Mouse (Mus musculus) mature B cell (primary cell): ENCODE measurements at regions not wholly inside any gene's neighbourhood (a gene's known extent, or its start where the extent isn't known, plus 50 kb on each side); places are given as distances from the start of the nearest gene placed in this dataset.

Experiments used
- in situ Hi-C: fragments of 300-500 bp; cut with MboI; formaldehyde crosslinking; loops from 2 replicates; pipeline ENCODE4 v1.14.3; 2019

DNA sequence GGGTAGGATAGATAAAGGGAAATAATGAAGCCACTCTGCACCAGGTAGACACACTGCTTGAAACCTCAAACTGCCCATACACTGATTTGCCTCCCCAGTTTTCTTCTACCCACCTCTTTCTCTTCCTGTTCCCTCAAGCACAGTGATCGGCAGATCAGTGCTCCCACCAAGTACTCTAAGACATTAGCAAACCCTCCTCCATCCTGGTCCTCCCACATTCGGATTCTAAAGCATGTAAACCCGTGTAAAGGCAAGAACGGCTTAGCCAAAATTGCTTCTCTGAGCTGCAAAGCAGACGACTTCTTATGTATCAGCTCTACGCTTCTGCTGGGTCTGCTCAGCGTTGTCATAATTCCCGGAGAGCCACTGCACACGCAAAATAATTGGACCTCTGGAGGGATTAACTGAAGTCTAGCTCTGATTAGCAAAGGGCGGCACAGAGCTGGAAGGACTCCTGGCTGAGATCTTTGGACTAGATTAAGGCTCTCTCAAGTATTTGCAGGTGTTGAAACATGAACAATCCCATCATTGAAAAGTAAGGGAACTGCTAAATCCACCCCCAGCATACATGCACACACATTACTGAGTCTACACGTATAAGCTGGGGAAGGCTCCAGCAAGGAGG lies 67.2 kb downstream of the Mtx3 start:
- in situ Hi-C loops: no loop called here

- in situ Hi-C loops: no loop called here
Measured at GRCm38 (mm10) chr13:92912661-92913060, 68.1 kb downstream of the Mtx3 start.

GRCm38 (mm10) chr13:92914631-92915030 lies 70.1 kb downstream of the Mtx3 start:
- in situ Hi-C loops: no loop called here

DNA sequence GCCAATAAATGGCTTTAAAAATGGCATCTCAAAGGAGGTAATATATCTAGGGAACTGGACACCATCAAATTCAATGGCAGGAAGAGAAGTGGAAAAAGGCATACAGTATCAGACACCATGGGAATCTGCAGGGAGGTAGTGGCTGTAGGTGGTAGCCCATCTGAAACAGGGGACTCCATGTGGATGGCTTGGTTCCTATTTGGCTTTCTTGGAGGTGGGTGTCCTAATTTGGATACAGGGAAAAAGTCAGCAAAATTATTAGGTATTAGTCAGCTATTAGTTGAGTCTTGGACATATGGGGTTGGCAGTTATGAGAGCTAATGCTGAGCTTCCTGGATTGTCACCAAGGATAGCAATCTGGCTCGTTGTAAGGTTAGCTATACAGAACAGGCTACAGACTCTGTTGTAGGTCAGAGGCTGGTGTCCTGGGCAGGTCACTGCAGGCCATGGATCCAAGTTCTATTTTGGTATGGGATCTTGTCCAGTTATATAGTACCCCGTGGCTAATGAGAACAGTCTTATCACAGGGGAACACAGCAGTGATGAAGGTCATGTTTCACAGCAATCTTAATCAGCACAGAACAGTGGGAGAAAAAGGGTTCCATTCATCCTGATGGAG lies 70.8 kb downstream of the Mtx3 start:
- in situ Hi-C loops: no loop called here

DNA sequence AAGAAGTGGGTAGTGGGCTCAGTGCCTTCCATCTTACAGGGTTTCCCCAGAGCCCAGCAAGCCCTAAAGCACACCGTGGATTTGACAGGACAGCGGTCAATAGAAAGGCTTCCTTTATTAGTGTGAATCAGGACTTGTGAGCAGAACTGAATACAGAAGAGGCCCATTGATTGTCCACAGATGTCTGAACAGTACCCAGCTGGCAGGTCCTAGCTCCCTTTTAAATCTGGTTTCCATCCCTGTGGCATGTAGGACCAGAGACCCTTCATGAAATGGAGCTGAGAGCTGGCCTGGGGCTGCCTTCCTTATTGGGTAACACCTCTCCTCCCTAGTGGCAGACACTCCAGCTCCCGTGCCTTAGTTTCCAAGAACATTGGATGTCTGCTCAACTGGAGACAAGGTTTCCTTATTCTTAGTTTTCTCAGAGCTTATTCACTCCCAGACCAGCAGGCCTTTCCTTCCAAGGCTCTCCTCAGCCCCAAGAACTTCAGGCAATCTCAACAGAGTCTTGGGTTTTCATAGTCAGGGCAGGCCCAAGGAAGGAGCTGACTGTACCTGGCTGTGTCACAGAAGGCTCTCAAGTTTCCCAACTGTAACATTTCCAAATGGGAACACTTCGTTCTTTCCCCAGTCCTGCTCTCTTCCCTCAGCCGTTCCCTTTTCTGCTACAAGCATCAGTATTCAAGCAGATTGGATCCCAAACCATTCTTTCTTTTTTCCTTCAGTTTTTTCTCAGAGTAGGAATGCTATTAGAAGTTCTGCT lies 71.6 kb downstream of the Mtx3 start:
- in situ Hi-C loops: no loop called here

GRCm38 (mm10) chr13:92919882-92920281 lies 75.3 kb downstream of the Mtx3 start:
- in situ Hi-C loops: no loop called here

GRCm38 (mm10) chr13:92921936-92922335 lies 77.4 kb downstream of the Mtx3 start:
- in situ Hi-C loops: no loop called here

DNA sequence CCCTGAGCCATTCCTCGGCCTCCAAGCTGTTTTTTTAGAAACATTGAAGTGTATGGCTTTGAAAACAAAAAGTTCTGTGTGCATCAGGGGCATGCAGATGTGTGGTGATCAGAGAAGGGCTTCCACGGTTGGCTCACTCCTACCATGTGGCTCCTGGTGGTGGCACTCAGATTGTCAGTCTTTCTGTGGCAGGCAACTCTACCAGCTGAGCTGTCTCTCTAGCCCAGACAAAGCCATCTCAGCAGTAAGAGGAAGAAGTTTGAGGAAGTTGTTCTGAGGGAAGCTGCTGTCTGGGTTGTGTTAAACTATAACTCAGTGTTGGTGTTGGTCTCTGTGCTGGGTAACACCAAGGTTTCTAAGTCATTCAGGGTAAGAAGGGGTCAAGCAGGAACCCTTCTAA lies 78.9 kb downstream of the Mtx3 start:
- in situ Hi-C loops: no loop called here

GRCm38 (mm10) chr13:92924021-92924420 lies 79.5 kb downstream of the Mtx3 start:
- in situ Hi-C loops: no loop called here

DNA sequence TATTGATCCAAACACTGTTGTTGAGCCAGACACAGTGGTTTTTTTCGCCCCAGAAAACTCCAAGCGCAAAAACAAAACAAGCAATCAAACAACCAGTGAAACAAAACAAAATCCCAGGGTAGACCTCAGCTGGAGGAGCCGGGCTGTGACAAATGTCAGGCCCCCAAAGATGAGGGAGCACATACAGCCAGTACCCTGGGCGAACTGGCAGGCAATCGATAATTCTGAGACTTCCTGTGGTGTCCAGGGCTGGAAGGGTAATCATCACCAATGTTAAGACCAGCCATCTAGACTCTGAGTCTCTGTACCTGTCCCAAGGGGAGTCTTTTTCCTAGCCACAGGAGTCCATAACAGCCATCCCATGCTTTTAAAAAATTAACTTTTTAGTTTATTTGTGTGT lies 80.6 kb downstream of the Mtx3 start:
- in situ Hi-C loops: no loop called here

DNA sequence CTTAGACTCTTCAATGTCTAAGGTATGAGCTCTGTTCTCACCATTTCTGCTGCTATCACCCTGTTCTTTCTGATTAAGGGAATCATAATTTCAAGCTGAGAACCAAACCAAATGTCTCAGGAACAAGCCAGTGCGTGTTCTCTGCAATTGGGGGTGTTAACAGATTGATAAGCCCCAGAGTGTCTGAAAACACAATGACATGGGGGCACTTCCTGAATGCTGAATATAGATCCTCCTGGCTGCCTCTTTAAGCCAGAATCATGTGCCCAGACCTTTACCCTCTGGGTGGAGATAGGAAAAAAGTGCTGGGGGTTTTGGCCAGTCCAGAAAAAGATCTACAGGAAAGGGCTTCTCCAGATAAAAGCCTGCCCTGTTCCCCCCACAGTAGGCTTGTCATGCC lies 84.0 kb downstream of the Mtx3 start:
- in situ Hi-C loops: no loop called here

GRCm38 (mm10) chr13:92931696-92932095 lies 87.1 kb downstream of the Mtx3 start:
- in situ Hi-C loops: no loop called here

GRCm38 (mm10) chr13:92939032-92939431 lies 94.5 kb downstream of the Mtx3 start:
- in situ Hi-C loops: no loop called here

DNA sequence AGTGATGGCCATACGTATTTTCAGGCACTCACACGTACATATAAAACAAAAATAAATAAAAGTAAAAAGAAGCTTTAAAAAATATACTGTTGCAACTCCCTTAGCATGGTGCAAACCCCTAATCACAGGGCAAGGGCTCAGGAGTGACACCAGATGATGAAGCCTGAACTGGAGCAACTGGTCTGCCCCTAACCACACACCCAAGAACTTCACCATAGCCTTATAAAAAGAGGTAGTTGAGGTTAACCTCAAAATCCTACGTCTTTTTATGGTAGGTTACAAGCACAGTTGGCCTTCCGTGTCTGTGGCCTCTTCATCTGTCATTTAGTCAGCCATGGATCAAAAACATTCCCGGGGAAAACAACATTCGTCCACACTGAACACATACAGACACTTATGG lies 96.0 kb downstream of the Mtx3 start:
- in situ Hi-C loops: no loop called here

DNA sequence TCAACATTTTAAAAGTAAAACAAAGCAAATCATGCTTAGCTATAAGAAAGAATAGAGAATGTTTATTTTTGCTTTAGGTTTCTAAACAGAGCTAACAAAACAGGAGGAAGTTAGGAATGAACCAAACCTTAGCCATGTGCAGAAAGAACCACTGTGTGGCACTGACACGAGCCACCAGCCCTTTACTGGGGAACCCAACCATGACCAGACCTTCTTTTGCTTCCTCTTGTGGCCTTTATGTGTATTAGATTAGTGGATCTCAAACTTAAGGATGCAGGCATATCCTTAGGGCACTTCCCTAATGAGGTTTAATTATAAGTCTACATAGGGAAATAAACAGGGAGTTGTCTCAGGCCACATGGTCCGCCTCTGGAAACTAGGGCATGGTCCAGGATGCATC lies 104.0 kb downstream of the Mtx3 start:
- in situ Hi-C loops: no loop called here

DNA sequence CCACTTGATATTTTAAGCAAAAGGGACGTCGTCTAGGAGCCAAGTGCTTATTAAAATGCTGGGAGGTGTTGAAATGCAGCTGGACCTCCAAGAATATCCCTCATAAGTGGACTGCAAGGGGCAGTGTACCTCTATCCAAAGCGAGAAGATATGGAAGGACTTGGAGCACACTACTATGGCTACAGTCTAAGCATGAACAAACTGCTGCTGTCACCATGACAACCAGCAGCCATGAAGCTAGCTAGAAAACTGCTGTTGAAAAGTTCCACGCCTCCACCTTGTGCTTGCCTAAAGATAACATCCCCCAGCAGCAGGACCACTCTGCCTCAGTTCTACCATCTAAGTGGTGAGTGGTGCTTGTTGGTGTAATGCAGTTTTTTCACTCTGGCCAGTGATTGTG lies 115.5 kb downstream of the Mtx3 start:
- in situ Hi-C loops: no loop called here

GRCm38 (mm10) chr13:92962625-92963024 lies 118.1 kb downstream of the Mtx3 start:
- in situ Hi-C loops: no loop called here

DNA sequence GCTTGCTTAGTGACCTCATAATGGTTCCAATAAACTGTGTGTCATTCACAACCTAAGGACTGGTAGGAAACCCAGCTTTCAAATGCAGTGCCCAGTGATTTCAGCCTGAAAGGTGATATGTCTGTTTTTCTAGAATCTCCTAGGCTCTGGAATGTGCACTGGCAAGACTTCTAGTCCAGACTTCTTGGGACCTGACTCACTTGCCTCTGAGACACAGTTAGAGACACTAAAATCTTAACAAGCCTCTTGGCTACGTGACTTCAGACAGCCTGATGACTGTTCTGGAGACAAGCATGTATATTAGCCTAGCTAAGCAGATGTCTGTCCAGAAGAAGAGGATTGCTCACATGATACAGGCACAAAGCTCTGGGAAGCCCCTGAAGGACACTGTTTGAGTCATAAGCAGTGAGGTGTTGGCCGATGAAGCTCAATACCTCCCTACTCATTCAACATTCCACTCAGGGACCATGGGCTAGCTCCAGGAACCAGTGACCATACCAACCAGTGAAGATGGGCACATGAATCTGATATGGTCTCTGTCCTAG lies 118.9 kb downstream of the Mtx3 start:
- in situ Hi-C loops: no loop called here

GRCm38 (mm10) chr13:92964213-92964743 lies 119.7 kb downstream of the Mtx3 start:
- in situ Hi-C loops: no loop called here

DNA sequence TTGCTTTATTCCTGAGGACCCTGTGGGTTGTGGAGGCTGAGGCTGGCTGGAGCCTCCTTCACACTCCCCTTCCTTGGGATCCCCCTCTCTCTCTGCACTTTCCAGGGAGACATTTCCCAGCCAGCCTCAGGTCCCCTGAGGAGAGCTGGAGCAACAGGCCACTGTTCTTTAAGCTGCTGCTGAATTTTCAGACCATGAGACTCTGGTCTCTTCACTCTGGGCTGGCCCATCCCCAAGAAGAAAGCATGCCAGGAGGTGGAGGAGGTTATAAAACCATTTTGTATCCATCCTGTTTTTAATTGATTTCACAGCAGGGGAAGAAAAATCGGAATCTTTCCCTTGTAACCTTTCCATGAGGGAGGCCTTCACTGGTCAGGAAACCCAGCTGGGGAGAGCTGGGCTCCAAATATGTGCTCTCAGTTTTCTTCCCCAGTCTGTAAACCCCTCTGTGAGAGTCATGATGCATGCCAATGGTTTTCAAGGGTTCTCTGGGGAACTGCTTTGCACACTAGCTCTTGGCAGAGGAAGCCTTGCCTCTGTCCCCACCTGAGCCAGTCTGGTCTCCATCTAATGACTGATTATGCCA lies 122.6 kb downstream of the Mtx3 start:
- in situ Hi-C loops: no loop called here

DNA sequence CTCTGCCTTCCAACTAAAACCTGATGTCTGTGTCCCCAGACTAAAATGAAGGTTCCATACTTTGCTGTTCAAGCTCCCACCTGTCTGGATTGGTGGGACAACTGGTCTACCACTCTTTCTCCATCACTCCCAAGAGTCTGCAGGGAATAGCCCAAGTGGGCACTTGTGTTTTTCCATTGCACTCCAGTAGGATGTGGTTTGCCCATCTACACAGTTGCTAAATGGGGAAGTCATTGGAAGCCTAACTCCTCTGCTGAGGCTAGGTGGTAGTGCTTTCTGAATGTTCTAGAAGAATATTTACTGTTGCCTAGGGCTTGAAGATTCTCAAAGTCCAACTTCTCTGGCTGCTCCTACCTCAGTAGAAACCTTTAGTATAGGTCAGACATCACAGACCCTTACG lies 125.0 kb downstream of the Mtx3 start:
- in situ Hi-C loops: no loop called here

DNA sequence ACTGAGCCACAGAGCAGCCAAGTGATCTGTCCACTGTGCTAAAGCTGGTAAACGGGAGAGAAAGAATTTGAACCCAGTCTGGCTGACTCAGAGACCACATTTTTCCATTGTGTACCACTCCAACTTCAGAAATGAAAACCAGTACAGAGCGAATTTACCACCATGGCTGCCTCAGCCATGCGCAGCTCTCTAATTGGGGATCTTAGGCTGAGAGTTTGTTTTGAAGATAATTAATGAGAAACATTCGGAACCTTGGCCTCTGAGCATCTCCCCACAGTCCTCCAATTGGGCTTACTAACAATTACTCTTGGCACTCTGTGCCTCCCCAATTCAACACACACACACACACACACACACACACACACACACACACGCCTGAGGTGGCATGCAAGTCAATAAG lies 128.3 kb downstream of the Mtx3 start:
- in situ Hi-C loops: no loop called here
